Mouse (Mus musculus): Measurements from ENCODE around the gene Trabd.

DNA sequence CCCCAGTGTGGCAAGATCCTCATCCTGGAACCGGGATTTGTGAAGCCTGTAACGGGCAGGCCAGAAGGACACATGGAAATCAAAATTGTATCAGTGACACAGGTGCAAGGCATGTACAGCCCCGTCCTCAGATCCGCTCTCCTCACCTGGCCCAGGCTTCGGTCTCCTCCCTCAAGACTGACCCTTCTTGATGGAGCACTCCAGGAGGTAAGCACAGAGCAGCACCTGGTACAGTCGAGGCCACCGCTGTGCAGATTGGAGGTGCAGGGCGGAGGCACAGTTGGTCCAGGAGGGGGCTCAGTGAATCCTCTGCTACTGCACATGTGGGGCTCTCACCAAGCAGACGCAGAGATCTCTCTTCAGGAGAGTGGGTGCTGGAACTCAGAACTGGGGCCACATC is 50.4 kb downstream of the Trabd start:
- TF ChIP-seq CTCF (IDR thresholded peaks at IDR 0.05; ENCODE audit: control insufficient read depth, insufficient read depth, low read length) (no peak), POLR2A (IDR thresholded peaks at IDR 0.05; ENCODE audit: borderline replicate concordance, control insufficient read depth, low read depth, low read length) (no peak)
